Mouse (Mus musculus): ENCODE measurements around the gene Syne4. TPM values are rescaled to one million over a fixed set of nuclear protein-coding genes. Genes with fewer than 3 reads are reported as not detected.

The Syne4 gene
- total RNA-seq, 1 experiment = 14.5 TPM

DNA sequence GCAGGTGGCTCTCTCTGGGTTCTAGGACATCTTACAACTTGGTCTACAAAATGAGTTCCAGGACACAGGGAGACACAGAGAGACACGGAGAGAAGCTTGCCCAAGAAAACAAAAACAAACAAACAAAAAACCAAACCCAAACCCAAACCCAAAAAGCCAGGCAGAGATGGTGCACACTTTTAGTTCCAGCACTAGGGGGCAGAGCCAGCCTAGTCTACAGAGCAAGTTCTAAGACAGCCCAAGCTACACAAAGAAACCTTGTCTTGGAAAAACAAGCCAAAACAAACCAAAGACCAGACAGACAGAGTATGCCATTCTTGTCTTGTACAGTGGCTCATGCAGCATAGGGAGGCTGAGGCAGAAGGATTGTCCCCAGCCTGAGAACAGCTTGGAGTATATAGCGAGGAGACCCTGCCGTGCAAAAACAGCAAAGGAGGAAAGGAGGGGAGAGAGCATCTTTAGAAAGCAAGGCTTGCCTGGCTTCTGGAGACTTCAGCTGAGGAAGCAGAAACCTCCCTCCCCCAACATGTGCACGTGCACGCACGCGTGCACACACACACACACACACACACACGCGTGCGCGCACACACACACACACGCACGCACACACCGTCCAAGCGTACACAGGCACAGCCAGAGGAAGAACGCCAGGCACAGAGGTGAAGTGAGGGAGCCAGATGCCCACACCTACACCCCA is 8.4 kb upstream of the Syne4 start:
- DNase-seq (ENCODE audit: low read depth, low spot score) = no peak
- H3K9me3 ChIP-seq (ENCODE audit: control insufficient read depth, insufficient read depth, low read depth, low read length) = no peaks in the 10 kb centered on the region
- peaks cover 8 to 9% of the 10 kb centered on the region in 2 experiments; a peak in 3 of 4 replicates for H3K4me1 ChIP-seq (ENCODE audit: control insufficient read depth in 2 of 2, insufficient read depth in 2 of 2, low read length in 2 of 2, poor library complexity in 1 of 2)
- H3K9ac ChIP-seq (ENCODE audit: insufficient read depth, low read depth, low read length, poor library complexity, severe bottlenecking) = no peak overlapping the region
- in situ Hi-C loops (cut with MboI; ENCODE audit: low sequenced_read_pairs in 2 of 2, unreplicated experiment in 2 of 2) = no loop called here
- H3K4me3 ChIP-seq (ENCODE audit: insufficient read depth in 1 of 2, low read depth in 1 of 2, low read length in 2 of 2, poor library complexity in 1 of 2, severe bottlenecking in 1 of 2) = no peak overlapping the region
- no peak for TF ChIP-seq MAFK (IDR thresholded peaks at IDR 0.05; ENCODE audit: insufficient read depth, low read depth, low read length)
- TF ChIP-seq ZC3H11A (IDR thresholded peaks at IDR 0.05; ENCODE audit: borderline replicate concordance, low read depth, low read length) = no peak
- TF ChIP-seq ZNF384 (IDR thresholded peaks at IDR 0.05; ENCODE audit: low read depth, low read length) = no peak
- no peak for TF ChIP-seq CHD2 (IDR thresholded peaks at IDR 0.05; ENCODE audit: low read depth, low read length)
- TF ChIP-seq HCFC1 (IDR thresholded peaks at IDR 0.05; ENCODE audit: borderline replicate concordance, insufficient read depth, low read length) = no peak
- H3K36me3 ChIP-seq (ENCODE audit: control insufficient read depth, insufficient read depth, low read length, poor library complexity, severe bottlenecking) = peaks cover 6% of the 10 kb centered on the region; the same call in 1 of the 2 replicates
- no peak overlapping the region for H3K27ac ChIP-seq (ENCODE audit: insufficient read depth, low read depth, low read length, poor library complexity, severe bottlenecking)

DNA sequence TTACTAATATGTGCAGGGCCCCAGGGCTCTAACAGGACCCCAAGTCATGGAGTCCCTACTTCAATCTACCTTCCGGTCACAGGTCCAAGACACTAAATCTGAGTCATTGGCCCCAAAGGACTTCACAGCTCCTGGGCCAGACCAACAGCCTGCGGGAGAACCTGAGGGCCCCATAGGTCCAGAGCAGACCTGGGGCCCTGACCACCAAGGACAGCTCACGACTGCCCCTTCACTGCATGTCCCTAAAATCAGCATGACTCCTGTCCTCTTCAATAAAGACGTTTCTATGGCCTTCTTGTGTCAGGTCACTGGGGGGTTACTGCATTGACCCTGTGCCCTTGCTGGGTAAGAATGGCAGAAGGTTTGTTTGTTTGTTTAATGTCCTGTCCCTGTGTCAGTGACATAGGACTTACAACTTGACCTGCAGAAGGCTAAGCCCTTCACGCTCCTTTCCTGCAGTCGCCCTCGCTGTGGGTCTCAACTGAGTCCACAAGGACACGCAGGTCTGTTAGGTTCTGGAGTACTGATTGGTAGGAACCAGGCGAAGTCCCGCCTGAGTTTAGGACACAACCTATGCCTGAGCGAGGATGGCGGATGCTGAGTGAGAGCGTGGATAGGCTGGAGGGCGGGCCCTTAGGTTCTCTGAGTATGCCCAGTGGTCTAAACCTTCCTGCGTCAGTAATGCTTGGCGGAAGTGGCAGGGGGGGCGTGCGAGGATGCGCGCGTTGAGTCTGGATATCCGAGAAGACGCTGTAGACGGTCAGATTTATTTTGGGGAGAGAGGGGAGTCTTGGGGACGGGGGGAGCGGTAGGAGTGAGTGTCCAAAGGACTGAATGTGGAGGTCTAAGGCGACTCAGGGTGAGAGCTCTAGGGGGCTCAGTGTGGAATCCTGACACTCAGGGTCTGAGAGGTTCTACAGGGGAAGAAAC is 6.3 kb upstream of the Syne4 start, which contains the start of gene Alkbh6:
Gene Alkbh6, plus strand, starts transcription at position 642 of the 930 bp plus-strand sequence.
- in situ Hi-C loops (cut with MboI; ENCODE audit: low sequenced_read_pairs in 2 of 2, unreplicated experiment in 2 of 2) = no loop called here

DNA sequence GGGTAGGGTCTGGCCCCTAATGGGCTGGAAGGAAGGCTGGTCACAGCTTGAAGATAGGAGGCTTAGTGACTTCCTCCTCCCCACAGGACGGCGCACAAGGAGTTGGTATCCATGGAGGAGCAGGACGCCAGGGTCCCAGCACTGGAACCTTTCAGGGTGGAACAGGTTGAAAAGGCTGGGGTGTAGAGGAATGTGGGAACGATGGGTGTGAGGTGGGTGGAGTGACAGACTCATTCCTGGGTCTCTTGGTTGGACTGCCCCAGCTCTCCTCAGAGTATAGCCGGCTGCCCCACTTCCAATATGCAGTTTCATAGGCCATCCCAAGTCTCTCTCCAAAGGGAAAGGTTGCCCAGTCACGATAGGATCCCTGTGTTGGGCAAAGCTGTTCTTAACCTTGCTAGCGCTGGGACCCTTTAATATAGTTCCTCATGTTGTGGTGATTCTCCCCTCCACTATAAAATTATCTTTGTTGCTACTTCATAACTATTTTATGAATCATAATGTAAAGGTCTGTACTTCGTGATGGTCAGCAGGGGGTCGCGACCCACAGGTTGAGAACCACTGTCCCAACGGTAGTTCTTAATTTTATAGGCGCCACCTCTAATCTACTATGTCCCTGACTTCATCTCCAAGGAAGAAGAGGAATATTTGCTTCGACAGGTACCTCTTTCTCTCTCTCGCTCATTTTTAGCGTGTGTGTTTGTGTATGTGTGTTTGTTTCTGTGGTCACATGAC is 5.0 kb upstream of the Syne4 start:
- Histone ChIP-seq H3K4me3 (ENCODE audit: insufficient read depth in 1 of 2, low read depth in 1 of 2, low read length in 2 of 2, poor library complexity in 1 of 2, severe bottlenecking in 1 of 2) (peak overlapping the region; percentile 69 to 91), H3K36me3 (ENCODE audit: control insufficient read depth, insufficient read depth, low read length, poor library complexity, severe bottlenecking) (no peaks in the 10 kb centered on the region; the same call in 1 of the 2 replicates), H3K4me1 (ENCODE audit: control insufficient read depth in 2 of 2, insufficient read depth in 2 of 2, low read length in 2 of 2, poor library complexity in 1 of 2) (peaks cover 8 to 14% of the 10 kb centered on the region in 2 experiments; a peak in 3 of 4 replicates), H3K27ac (ENCODE audit: insufficient read depth, low read depth, low read length, poor library complexity, severe bottlenecking) (no peak overlapping the region), H3K9ac (ENCODE audit: insufficient read depth, low read depth, low read length, poor library complexity, severe bottlenecking) (peak overlapping the region; percentile 58; the same call in 1 of the 2 replicates), H3K9me3 (ENCODE audit: control insufficient read depth, insufficient read depth, low read depth, low read length) (no peaks in the 10 kb centered on the region)
- no peak for DNase-seq (ENCODE audit: low read depth, low spot score)
- in situ Hi-C loops (cut with MboI; ENCODE audit: low sequenced_read_pairs in 2 of 2, unreplicated experiment in 2 of 2) = no loop called here
- TF ChIP-seq HCFC1 (IDR thresholded peaks at IDR 0.05; ENCODE audit: borderline replicate concordance, insufficient read depth, low read length) (no peak), CHD2 (IDR thresholded peaks at IDR 0.05; ENCODE audit: low read depth, low read length) (peak; percentile 94)

More for the DNA sequence above, 6.3 kb upstream of the Syne4 start, which contains the start of gene Alkbh6:
- Histone ChIP-seq H3K9ac (ENCODE audit: insufficient read depth, low read depth, low read length, poor library complexity, severe bottlenecking) (peak within 1 kb of the TSS; percentile 58), H3K4me3 (ENCODE audit: insufficient read depth in 1 of 2, low read depth in 1 of 2, low read length in 2 of 2, poor library complexity in 1 of 2, severe bottlenecking in 1 of 2) (peak within 1 kb of the TSS; percentile 69 to 91), H3K9me3 (ENCODE audit: control insufficient read depth, insufficient read depth, low read depth, low read length) (no peaks in the 10 kb centered on the region), H3K36me3 (ENCODE audit: control insufficient read depth, insufficient read depth, low read length, poor library complexity, severe bottlenecking) (peaks cover 2% of the 10 kb centered on the region; the same call in 1 of the 2 replicates), H3K4me1 (ENCODE audit: control insufficient read depth in 2 of 2, insufficient read depth in 2 of 2, low read length in 2 of 2, poor library complexity in 1 of 2) (peaks cover 8 to 9% of the 10 kb centered on the region in 2 experiments; a peak in 3 of 4 replicates), H3K27ac (ENCODE audit: insufficient read depth, low read depth, low read length, poor library complexity, severe bottlenecking) (no peak within 1 kb of the TSS)
- TF ChIP-seq ZNF384 (IDR thresholded peaks at IDR 0.05; ENCODE audit: low read depth, low read length) (no peak), CHD2 (IDR thresholded peaks at IDR 0.05; ENCODE audit: low read depth, low read length) (no peak; the same call in 1 of the 2 replicates), HCFC1 (IDR thresholded peaks at IDR 0.05; ENCODE audit: borderline replicate concordance, insufficient read depth, low read length) (no peak), ZC3H11A (IDR thresholded peaks at IDR 0.05; ENCODE audit: borderline replicate concordance, low read depth, low read length) (no peak), MAFK (IDR thresholded peaks at IDR 0.05; ENCODE audit: insufficient read depth, low read depth, low read length) (no peak)
- peak; percentile 92 for DNase-seq (ENCODE audit: low read depth, low spot score)

DNA sequence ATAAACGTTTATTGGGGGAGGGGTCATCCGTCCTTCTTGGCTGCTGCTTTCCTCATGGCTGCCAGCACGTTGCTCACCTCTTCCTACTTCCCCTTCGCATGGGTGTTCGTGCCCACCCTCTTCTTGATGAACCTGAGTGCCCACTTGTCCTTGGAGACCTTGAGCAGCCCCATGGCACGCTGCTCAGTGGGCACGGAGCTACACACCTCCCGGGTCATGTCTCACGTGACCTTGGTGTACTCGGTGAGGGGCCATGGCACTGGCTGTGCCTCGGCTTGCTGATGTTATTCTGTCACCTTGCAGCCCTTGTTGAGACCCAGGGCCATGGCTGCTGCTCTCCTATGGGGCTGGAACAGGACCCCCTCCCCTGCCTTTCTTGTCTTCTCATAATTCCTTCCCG is 4.5 kb upstream of the Syne4 start:
- Histone ChIP-seq H3K36me3 (ENCODE audit: control insufficient read depth, insufficient read depth, low read length, poor library complexity, severe bottlenecking) (no peaks in the 10 kb centered on the region; the same call in 1 of the 2 replicates), H3K9ac (ENCODE audit: insufficient read depth, low read depth, low read length, poor library complexity, severe bottlenecking) (no peak overlapping the region), H3K9me3 (ENCODE audit: control insufficient read depth, insufficient read depth, low read depth, low read length) (no peaks in the 10 kb centered on the region), H3K4me3 (ENCODE audit: insufficient read depth in 1 of 2, low read depth in 1 of 2, low read length in 2 of 2, poor library complexity in 1 of 2, severe bottlenecking in 1 of 2) (no peak overlapping the region), H3K27ac (ENCODE audit: insufficient read depth, low read depth, low read length, poor library complexity, severe bottlenecking) (no peak overlapping the region), H3K4me1 (ENCODE audit: control insufficient read depth in 2 of 2, insufficient read depth in 2 of 2, low read length in 2 of 2, poor library complexity in 1 of 2) (peaks cover 8 to 14% of the 10 kb centered on the region in 2 experiments; a peak in 3 of 4 replicates)
- in situ Hi-C loops (cut with MboI; ENCODE audit: low sequenced_read_pairs in 2 of 2, unreplicated experiment in 2 of 2) = no loop called here
- TF ChIP-seq CHD2 (IDR thresholded peaks at IDR 0.05; ENCODE audit: low read depth, low read length) = no peak
- no peak for TF ChIP-seq HCFC1 (IDR thresholded peaks at IDR 0.05; ENCODE audit: borderline replicate concordance, insufficient read depth, low read length)
- no peak for TF ChIP-seq MAFK (IDR thresholded peaks at IDR 0.05; ENCODE audit: insufficient read depth, low read depth, low read length)
- TF ChIP-seq ZNF384 (IDR thresholded peaks at IDR 0.05; ENCODE audit: low read depth, low read length) = no peak
- TF ChIP-seq ZC3H11A (IDR thresholded peaks at IDR 0.05; ENCODE audit: borderline replicate concordance, low read depth, low read length) = no peak
- DNase-seq (ENCODE audit: low read depth, low spot score) = no peak

Measured in ES-E14 (cell line).